Mouse (Mus musculus) embryo, embryonic 9.5 days (tissue): ENCODE results near the gene Lrtm1.

Experiments
- DNase-seq: peaks from one replicate; pipeline ENCODE4 v3.0.0-alpha.2; 2017; ENCODE audit errors: extremely low spot score

The Lrtm1 gene

GRCm38 (mm10) chr14:29017883-29018282, at the start of gene Lrtm1:
TSS of gene Lrtm1 (plus strand) at chr14:29018208.
- DNase-seq = peak; percentile 73

- no peak for DNase-seq
Observed at GRCm38 (mm10) chr14:28969247-28969646, 48.8 kb upstream of the Lrtm1 start.

GRCm38 (mm10) chr14:28972620-28973019, 45.4 kb upstream of the Lrtm1 start:
- no peak for DNase-seq

GRCm38 (mm10) chr14:28979230-28979629, 38.8 kb upstream of the Lrtm1 start:
- DNase-seq = no peak

GRCm38 (mm10) chr14:28980482-28980881, 37.5 kb upstream of the Lrtm1 start:
- DNase-seq = peak; percentile 45

- DNase-seq = no peak
Observed at GRCm38 (mm10) chr14:28984276-28984675, 33.7 kb upstream of the Lrtm1 start.

- no peak for DNase-seq
Observed at GRCm38 (mm10) chr14:28988211-28988900, 29.7 kb upstream of the Lrtm1 start.

GRCm38 (mm10) chr14:28996569-28996968, 21.4 kb upstream of the Lrtm1 start:
- DNase-seq = no peak

- no peak for DNase-seq
Observed at GRCm38 (mm10) chr14:29005228-29005840, 12.7 kb upstream of the Lrtm1 start.

GRCm38 (mm10) chr14:29009644-29010043, 8.4 kb upstream of the Lrtm1 start:
- DNase-seq = no peak

- DNase-seq = no peak
Observed at GRCm38 (mm10) chr14:29013161-29013560, 4.8 kb upstream of the Lrtm1 start.

- no peak for DNase-seq
Observed at GRCm38 (mm10) chr14:29014680-29015079, 3.3 kb upstream of the Lrtm1 start.

- DNase-seq = peak; percentile 58
Observed at GRCm38 (mm10) chr14:29015896-29016295, 2.1 kb upstream of the Lrtm1 start.

- no peak for DNase-seq
Observed at GRCm38 (mm10) chr14:29018316-29019000, 450 bp downstream of the Lrtm1 start.

- DNase-seq = no peak
Observed at GRCm38 (mm10) chr14:29021295-29021694, 3.3 kb downstream of the Lrtm1 start.

GRCm38 (mm10) chr14:29023246-29023645, 5.2 kb downstream of the Lrtm1 start:
- DNase-seq = no peak

- no peak for DNase-seq
Observed at GRCm38 (mm10) chr14:29025335-29025734, 7.3 kb downstream of the Lrtm1 start.

- no peak for DNase-seq
Observed at GRCm38 (mm10) chr14:29027276-29027675, 9.3 kb downstream of the Lrtm1 start.

- DNase-seq = no peak
Observed at GRCm38 (mm10) chr14:29028391-29029106, 10.5 kb downstream of the Lrtm1 start.

- no peak for DNase-seq
Observed at GRCm38 (mm10) chr14:29029107-29029469, 11.1 kb downstream of the Lrtm1 start.

GRCm38 (mm10) chr14:29029896-29030420, 11.9 kb downstream of the Lrtm1 start:
- DNase-seq = no peak

- no peak for DNase-seq
Observed at GRCm38 (mm10) chr14:29030519-29030918, 12.5 kb downstream of the Lrtm1 start.
